8 mouse cellular contexts compared by ENCODE assay signal in the genomic region with DNA sequence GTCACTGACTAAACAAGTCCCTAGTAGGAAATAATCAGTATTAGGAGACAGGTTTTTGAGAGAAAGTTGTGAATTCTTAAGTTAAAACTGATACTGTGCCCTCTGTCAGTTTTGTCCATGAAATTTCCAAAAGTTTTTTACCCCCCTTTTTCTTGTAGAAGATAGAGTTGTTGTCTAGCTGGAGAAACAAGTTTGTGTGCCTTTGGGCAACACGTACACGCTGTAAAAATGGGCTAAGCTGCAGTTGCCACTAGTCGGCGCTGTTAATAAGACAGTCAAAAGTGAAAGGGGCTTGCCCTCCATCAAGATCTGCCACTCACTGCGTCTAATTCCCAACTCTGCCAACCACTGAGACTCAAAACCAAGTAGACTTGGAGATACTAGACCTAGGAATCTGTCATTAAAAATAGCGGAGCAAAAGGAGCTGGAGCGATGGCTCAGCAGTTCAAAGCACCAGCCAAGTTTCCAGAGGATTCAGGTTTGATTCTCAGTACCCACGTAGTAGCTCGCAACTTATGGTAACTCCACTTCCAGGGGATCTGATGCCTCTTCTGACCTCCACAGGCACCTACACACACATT. TPM values are rescaled to one million over a fixed set of nuclear protein-coding genes. Genes with fewer than 3 reads are reported as not detected.
A peak's percentile ranks its signal among the peaks of the same experiment; 100 is the strongest.
DNase-seq lines count a peak whose midpoint lies in the region; ATAC-seq lines count a peak whose summit lies in the region.

No protein-coding gene starts in this region.

- H3K4me1 ChIP-seq in heart, embryonic 16.5 days (ENCODE audit: control insufficient read depth, insufficient read depth, low read length), result no peaks in the 10 kb centered on the region
- H3K4me1 ChIP-seq in liver, embryonic 13.5 days (replicated peaks), result peaks cover 73% of the 10 kb centered on the region
- H3K4me1 ChIP-seq in stomach, embryonic 15.5 days, result no peaks in the 10 kb centered on the region

- H3K36me3 ChIP-seq in heart, embryonic 16.5 days (ENCODE audit: control insufficient read depth, insufficient read depth), result peaks cover 8% of the 10 kb centered on the region
- H3K36me3 ChIP-seq in liver, embryonic 13.5 days, result peaks cover 70% of the 10 kb centered on the region
- H3K36me3 ChIP-seq in stomach, embryonic 15.5 days, result no peaks in the 10 kb centered on the region; the same call in 1 of the 2 replicates

- DNase-seq in CD8-positive naive resting alpha-beta T cell, adult 2 months (ENCODE audit: low read depth in 2 of 2, low spot score in 2 of 2), result peak; percentile 81 to 89
- peak; percentile 55 for DNase-seq in brain, embryonic 18.5 days (ENCODE audit: low read depth, low spot score)
- peak; percentile 39 for DNase-seq in fat pad, adult 2 months (ENCODE audit: extremely low read depth, low read depth, low spot score)
- peak; percentile 85 to 87 for DNase-seq in kidney, postnatal 25 days
- peak; percentile 85 for DNase-seq in liver, embryonic 13.5 days
- DNase-seq in natural killer cell, adult 2 months (ENCODE audit: low spot score in 2 of 2), result peak; percentile 84 to 88

- no peak overlapping the region; the same call in 1 of the 2 replicates for H3K9ac ChIP-seq in heart, embryonic 16.5 days (ENCODE audit: low read length)
- peak overlapping the region; percentile 80 for H3K9ac ChIP-seq in liver, embryonic 13.5 days
- no peak overlapping the region for H3K9ac ChIP-seq in stomach, embryonic 15.5 days

- H3K27me3 ChIP-seq in heart, embryonic 16.5 days (ENCODE audit: control insufficient read depth, insufficient read depth, low read length), result no peaks in the 10 kb centered on the region
- H3K27me3 ChIP-seq in liver, embryonic 13.5 days, result no peaks in the 10 kb centered on the region
- no peaks in the 10 kb centered on the region for H3K27me3 ChIP-seq in stomach, embryonic 15.5 days (replicated peaks)

- peak overlapping the region; percentile 73 for H3K4me2 ChIP-seq in heart, embryonic 16.5 days (ENCODE audit: low read depth, low read length)
- peak overlapping the region; percentile 77 for H3K4me2 ChIP-seq in liver, embryonic 13.5 days
- H3K4me2 ChIP-seq in stomach, embryonic 15.5 days, result peak overlapping the region; percentile 71

- no peak for ATAC-seq in heart, embryonic 16.5 days (replicated peaks; ENCODE audit: extremely low read depth, insufficient read depth, low FRiP score)
- peak; percentile 54 for ATAC-seq in liver, embryonic 13.5 days (ENCODE audit: low read depth)
- ATAC-seq in stomach, embryonic 15.5 days (ENCODE audit: insufficient read depth, low FRiP score, low read depth), result no peak

- no peaks in the 10 kb centered on the region for H3K9me3 ChIP-seq in heart, embryonic 16.5 days (replicated peaks; ENCODE audit: control insufficient read depth, low read length)
- H3K9me3 ChIP-seq in liver, embryonic 13.5 days (replicated peaks), result no peaks in the 10 kb centered on the region
- H3K9me3 ChIP-seq in stomach, embryonic 15.5 days, result no peaks in the 10 kb centered on the region

- peak overlapping the region; percentile 94; the same call in 1 of the 2 replicates for H3K27ac ChIP-seq in heart, embryonic 16.5 days (ENCODE audit: low read length)
- H3K27ac ChIP-seq in liver, embryonic 13.5 days, result peak overlapping the region; percentile 94
- peak overlapping the region; percentile 97; the same call in 1 of the 2 replicates for H3K27ac ChIP-seq in stomach, embryonic 15.5 days

- 22% methylated on average over 9 of the region's 9 CpGs for WGBS in heart, embryonic 16.5 days
- WGBS in liver, embryonic 13.5 days (ENCODE audit: insufficient replicate concordance), result 15% methylated on average over 9 of the region's 9 CpGs
- WGBS in stomach, embryonic 15.5 days, result 24% methylated on average over 9 of the region's 9 CpGs

- H3K4me3 ChIP-seq in heart, embryonic 16.5 days (ENCODE audit: low read length), result peak overlapping the region; percentile 23; the same call in 1 of the 2 replicates
- peak overlapping the region; percentile 62 for H3K4me3 ChIP-seq in liver, embryonic 13.5 days (replicated peaks)
- peak overlapping the region; percentile 69 for H3K4me3 ChIP-seq in stomach, embryonic 15.5 days (replicated peaks)

RNA-seq across cellular contexts. Expression of a gene that starts 1.2 kb away (rescaled TPM):
- 8.6 and 11.1 TPM in 2 replicates for polyA plus RNA-seq in heart, embryonic 16.5 days (2015; fragmentation: Nextera tagmentation; extraction: Ambion mirVana)
- polyA plus RNA-seq in liver, embryonic 13.5 days (2015; fragmentation: Nextera tagmentation; extraction: Ambion mirVana), result 8.7 and 9.7 TPM in 2 replicates
- polyA plus RNA-seq in stomach, embryonic 15.5 days (2015; fragmentation: Nextera tagmentation; extraction: Ambion mirVana), result 10.0 and 10.3 TPM in 2 replicates

RNA-seq across cellular contexts. Expression of a gene that starts 22.8 kb away (rescaled TPM):
- 1.1 and 1.8 TPM in 2 replicates for polyA plus RNA-seq in heart, embryonic 16.5 days (2015; fragmentation: Nextera tagmentation; extraction: Ambion mirVana)
- polyA plus RNA-seq in liver, embryonic 13.5 days (2015; fragmentation: Nextera tagmentation; extraction: Ambion mirVana), result 405 and 482 TPM in 2 replicates
- 13.2 and 31.5 TPM in 2 replicates for polyA plus RNA-seq in stomach, embryonic 15.5 days (2015; fragmentation: Nextera tagmentation; extraction: Ambion mirVana)

RNA-seq across cellular contexts. Expression of a gene that starts 47.1 kb away (rescaled TPM):
- not detected in 2 replicates for polyA plus RNA-seq in heart, embryonic 16.5 days (2015; fragmentation: Nextera tagmentation; extraction: Ambion mirVana)
- not detected in 2 replicates for polyA plus RNA-seq in liver, embryonic 13.5 days (2015; fragmentation: Nextera tagmentation; extraction: Ambion mirVana)
- 0.54 and 0.71 TPM in 2 replicates for polyA plus RNA-seq in stomach, embryonic 15.5 days (2015; fragmentation: Nextera tagmentation; extraction: Ambion mirVana)

Comparison
In these comparisons a context has a peak if more than half of its experiments do, and no peak if none do; other contexts are left out.
1. RNA of a gene that starts 22.8 kb away (polyA plus RNA-seq): 405 to 482 TPM in liver, embryonic 13.5 days; 13.2 to 31.5 TPM in stomach, embryonic 15.5 days and 1.1 to 1.8 TPM in heart, embryonic 16.5 days; every median in the first group is over 10 times any median in the second.
2. Peak in every context shown above with its lines, with median percentiles within 50 percentile points of each other: DNase-seq, H3K27ac ChIP-seq, H3K4me2 ChIP-seq and H3K4me3 ChIP-seq.